Mouse (Mus musculus) B cell, adult 2 months (primary cell): ENCODE measurements around the gene Srp14.
A peak's percentile ranks its signal among the peaks of the same experiment; 100 is the strongest.

ENCODE experiments used
- DNase-seq, 2 experiments: peaks; one replicate each; pipeline ENCODE4 v3.0.0; 2022

The Srp14 gene

GRCm38 (mm10) chr2:118479550-118479909 lies at the start of gene Srp14:
Gene Srp14 (minus strand): TSS chr2:118479711.
- peak; percentile 90 for DNase-seq

GRCm38 (mm10) chr2:118526545-118526944 lies 47.0 kb upstream of the Srp14 start:
- DNase-seq: no peak

- DNase-seq: no peak
Measured at GRCm38 (mm10) chr2:118524811-118525210, 45.3 kb upstream of the Srp14 start.

- no peak for DNase-seq
Measured at GRCm38 (mm10) chr2:118523163-118523730, 43.7 kb upstream of the Srp14 start.

- DNase-seq: no peak
Measured at GRCm38 (mm10) chr2:118522265-118522664, 42.8 kb upstream of the Srp14 start.

- DNase-seq: no peak
Measured at GRCm38 (mm10) chr2:118520042-118520933, 40.8 kb upstream of the Srp14 start.

GRCm38 (mm10) chr2:118512418-118513377 lies 33.2 kb upstream of the Srp14 start:
- no peak for DNase-seq

DNA sequence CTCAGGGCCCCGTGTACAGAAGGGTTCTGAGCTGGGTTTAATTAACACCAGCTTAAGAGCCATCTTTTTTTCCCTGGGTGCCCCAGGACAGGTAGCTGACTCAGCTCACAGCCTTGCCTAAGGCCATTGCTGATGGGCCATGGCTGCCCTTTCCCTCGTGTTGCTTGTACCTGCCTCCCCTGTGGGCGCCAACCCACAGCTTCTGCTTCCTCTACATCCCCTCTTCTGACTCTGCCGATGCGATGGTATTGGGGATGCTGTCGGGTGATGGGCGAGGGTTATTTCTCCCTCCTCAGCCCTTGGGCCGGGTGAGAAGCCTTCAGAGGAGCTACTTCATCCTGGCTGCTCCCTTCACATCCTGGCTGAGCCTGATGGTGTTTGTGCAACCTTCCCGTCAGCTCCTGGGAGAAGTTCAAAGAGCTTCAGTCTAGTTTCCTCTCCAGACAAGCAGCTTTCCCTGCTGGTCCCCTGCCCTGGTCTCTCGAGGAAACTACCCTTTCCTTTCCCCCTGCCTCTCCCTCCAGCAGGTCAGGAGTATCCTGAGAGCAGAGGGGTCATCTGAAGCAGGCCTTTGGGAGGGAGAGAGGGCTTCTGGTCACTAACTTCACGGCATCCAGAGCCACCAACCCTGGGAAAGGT lies 32.4 kb upstream of the Srp14 start:
- no peak for DNase-seq

GRCm38 (mm10) chr2:118510447-118511310 lies 31.2 kb upstream of the Srp14 start:
- no peak for DNase-seq

DNA sequence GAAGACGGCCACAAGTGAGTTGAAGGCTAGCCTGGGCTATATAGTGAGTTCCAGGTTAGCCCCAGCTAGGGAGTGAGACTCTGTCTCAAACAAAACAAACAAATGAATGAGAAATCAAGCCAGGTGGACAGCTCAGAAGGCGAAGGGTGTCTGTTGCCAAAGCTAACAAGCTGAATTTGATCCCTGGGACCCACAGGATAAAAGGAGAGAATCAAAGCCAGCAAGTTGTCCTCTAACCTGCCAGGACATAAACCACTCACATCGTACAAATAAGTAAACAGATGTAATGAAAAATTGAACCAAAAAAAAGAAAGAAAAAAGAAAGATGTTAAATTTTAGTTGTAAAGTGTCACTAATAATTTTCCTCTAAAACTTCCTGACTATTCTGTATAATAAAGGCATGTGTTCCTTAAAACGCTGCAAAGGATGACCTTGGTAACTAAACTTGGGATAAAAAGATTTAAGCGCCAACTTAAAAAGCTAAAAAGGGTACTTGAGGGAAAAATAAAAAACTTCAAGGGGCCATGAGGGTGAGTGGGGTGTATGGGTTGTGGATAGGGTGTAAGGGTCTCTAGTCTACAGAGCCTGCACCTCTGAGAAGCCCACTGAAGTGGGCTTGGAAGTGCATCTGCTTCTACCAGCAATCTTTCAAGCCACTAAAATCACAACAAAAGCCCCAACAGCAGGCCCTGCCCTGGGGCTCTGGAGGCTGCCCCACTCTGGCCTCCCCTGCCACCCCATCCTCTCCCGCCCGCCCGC lies 30.4 kb upstream of the Srp14 start:
- DNase-seq: no peak

DNA sequence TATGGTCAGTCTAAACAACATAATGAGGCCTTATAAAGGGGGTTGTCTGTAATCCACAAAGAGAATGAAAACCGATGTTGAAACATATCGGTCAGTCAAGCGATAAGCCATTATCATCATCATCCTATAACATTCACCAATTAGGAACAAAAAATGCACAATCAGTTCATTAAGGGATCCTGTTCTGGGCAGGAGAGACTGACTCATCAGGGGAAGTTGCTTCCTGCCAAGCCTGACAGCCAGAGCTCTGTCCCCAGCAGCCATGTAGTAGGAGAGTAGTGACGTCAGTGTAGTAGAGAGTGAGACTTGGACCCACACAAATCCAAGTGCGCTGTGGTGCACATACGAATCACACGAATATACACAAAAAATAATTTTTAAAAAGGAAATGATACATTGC lies 27.6 kb upstream of the Srp14 start:
- no peak for DNase-seq

GRCm38 (mm10) chr2:118500191-118500590 lies 20.7 kb upstream of the Srp14 start:
- no peak for DNase-seq

DNA sequence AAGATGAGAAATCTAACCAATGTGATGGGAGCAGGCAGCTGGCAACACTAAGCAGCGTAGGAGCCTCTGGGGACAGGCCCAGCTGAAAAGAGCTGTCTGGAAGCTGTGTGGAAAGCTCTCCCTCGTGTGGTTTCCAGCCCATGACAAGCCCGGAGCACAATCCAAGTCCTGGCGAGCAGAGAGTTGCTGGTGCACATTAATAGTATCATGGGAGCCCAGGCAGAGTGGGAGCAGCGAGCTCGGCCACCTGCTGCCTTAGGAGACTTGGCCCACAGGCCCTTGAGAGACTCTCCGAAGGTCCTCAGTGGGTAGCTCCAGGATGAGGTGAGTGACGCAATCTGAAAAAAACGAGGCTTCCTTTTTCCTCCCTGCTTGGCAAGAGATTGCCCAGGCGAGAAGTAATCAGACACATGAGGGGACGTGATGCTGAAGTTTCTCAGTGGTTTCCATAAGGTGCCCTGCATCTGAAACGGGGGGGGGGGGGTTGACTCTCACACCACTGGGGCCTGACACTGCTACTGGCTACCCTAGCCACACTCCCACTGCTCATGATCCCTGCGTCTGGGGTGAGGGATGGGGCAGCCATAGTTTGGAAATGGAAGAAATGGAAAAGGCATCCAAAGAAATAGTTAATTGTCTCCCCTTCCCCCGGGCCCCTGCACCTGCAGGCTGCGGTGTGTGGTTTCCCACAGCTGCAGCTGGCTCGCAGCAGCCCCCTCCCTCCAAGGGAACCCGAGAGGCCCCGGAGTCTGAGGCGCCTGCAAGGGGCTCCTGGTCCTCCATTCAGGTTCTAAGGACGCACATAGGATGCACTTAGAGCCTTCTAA lies 19.8 kb upstream of the Srp14 start:
- peak; percentile 47 to 51 for DNase-seq

GRCm38 (mm10) chr2:118498476-118498875 lies 19.0 kb upstream of the Srp14 start:
- no peak for DNase-seq

DNA sequence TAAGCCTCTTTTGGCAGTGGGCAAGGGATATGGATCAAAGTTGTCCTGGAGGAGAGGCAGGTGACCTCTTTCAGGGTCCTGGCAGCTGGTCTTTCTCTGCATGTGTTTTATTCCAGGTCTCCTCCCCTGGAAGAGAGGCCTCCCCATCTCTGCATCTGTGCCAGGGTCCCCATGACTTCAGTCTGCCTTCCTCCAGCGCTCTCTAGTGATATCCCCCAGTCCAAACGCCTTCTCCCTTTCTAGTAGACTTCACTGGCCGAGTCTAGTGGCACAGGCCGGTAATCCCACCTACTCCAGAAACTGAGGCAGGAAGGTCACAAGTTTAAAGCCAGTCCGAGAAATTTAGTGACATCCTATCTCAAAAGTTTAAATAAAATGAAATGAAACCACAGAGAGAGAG lies 18.4 kb upstream of the Srp14 start:
- DNase-seq: no peak

GRCm38 (mm10) chr2:118495024-118495423 lies 15.5 kb upstream of the Srp14 start:
- DNase-seq: peak in 1 of 2 experiments; percentile 33

DNA sequence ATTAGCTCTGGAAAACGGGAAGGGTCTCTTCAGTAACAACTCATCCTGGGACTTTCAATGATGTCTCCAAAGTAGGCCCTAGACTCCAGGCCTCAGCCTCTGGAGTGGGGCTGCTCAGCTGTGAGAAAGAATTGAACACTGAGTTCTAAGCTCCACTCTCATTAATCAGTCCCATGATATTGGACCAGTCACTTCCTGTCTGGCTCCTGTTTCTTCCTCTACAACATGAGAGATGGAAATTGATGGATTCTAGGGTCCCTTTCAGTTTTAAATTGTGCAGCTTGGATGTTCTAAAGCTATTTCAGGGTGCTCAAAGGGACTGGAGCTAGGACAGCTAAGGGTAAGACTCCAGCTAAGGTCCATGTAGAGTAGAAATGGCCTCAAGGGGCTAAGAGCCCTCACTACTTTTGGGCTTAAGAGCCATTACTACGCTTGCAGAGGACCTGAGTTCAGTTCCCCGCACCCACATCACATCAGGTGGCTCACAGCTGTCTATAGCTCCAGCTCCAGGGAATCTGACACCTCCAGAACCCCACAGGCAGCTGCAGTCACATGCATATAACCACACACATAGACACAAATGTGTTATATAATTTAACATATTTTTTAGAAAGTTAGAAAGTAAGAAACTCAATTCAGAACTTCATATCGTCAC lies 12.4 kb upstream of the Srp14 start:
- DNase-seq: no peak

DNA sequence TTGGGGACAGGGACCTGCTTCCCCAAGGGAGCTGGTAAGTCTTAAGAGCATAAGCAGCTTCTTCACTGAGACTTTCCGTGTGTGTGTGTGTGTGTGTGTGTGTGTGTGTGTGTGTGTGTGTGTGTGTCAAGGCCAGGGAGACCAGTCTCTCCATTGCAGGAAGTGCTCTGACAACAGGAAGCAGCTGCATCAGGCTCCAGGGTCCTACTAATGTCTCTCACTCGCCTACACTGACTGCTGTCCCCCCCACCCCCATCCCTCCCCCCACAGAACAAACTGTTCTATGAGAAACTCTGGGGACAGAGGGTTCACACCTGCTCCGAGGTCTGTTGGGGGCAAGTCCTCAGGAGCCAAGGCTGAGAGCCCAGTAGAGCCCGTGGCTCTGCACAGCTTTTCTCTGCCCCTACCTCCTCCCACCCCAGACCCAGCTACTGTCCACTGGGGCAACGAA lies 11.8 kb upstream of the Srp14 start:
- DNase-seq: peak; percentile 76 to 77
